In genomic region chr4:76798010-76799007, GRCm38 (mm10) we compare ENCODE assay signal across 12 mouse cellular contexts.
DNase-seq lines count a peak whose midpoint lies in the region; ATAC-seq lines count a peak whose summit lies in the region.
"Had no signal": no experiment of that assay in that cellular context is flagged by ENCODE, and none has a peak within 500 bp of the region (broad histone marks: within the 10 kb centered on the region; RNA-seq: fewer than 3 reads in every experiment).

No protein-coding gene starts in this region.

- no peak overlapping the region for H3K9ac ChIP-seq in forebrain, embryonic 12.5 days
- no peak overlapping the region for H3K9ac ChIP-seq in forebrain, embryonic 16.5 days (replicated peaks; ENCODE audit: low read depth, low read length)
- no peak overlapping the region for H3K9ac ChIP-seq in kidney, embryonic 14.5 days (ENCODE audit: low read depth, low read length)
- no peak overlapping the region for H3K9ac ChIP-seq in midbrain, embryonic 14.5 days (replicated peaks; ENCODE audit: low read length)
- H3K9ac ChIP-seq: liver, embryonic 14.5 days had no signal

- DNase-seq in embryo, embryonic 10 days (ENCODE audit: low spot score) = peak; percentile 12
- DNase-seq in midbrain, embryonic 14.5 days = peak; percentile 38
- DNase-seq in cerebellum, adult 8-10 months = no peak
- no peak for DNase-seq in adrenal gland, adult 18-20 months (ENCODE audit: low spot score in 2 of 2)
- DNase-seq: adrenal gland, postnatal 14 days; gastrocnemius, postnatal 36 days had no signal

- H3K4me2 ChIP-seq in forebrain, embryonic 12.5 days = no peak overlapping the region
- no peak overlapping the region for H3K4me2 ChIP-seq in forebrain, embryonic 16.5 days (ENCODE audit: low read length)
- H3K4me2 ChIP-seq in kidney, embryonic 14.5 days (replicated peaks; ENCODE audit: low read depth, low read length) = no peak overlapping the region
- no peak overlapping the region for H3K4me2 ChIP-seq in midbrain, embryonic 14.5 days (ENCODE audit: low read length)

- no peaks in the 10 kb centered on the region for H3K9me3 ChIP-seq in forebrain, embryonic 12.5 days
- no peaks in the 10 kb centered on the region for H3K9me3 ChIP-seq in forebrain, embryonic 16.5 days (ENCODE audit: control insufficient read depth, low read length)
- H3K9me3 ChIP-seq in kidney, embryonic 14.5 days (ENCODE audit: control insufficient read depth, low read length) = no peaks in the 10 kb centered on the region
- no peaks in the 10 kb centered on the region for H3K9me3 ChIP-seq in midbrain, embryonic 14.5 days (ENCODE audit: control insufficient read depth, low read length)
- H3K9me3 ChIP-seq: limb, embryonic 10.5 days had no signal

- H3K36me3 ChIP-seq in forebrain, embryonic 12.5 days (replicated peaks) = no peaks in the 10 kb centered on the region
- H3K36me3 ChIP-seq in forebrain, embryonic 16.5 days (ENCODE audit: control insufficient read depth, insufficient read depth) = no peaks in the 10 kb centered on the region
- H3K36me3 ChIP-seq in kidney, embryonic 14.5 days (ENCODE audit: control insufficient read depth, insufficient read depth, low read length) = no peaks in the 10 kb centered on the region
- no peaks in the 10 kb centered on the region for H3K36me3 ChIP-seq in midbrain, embryonic 14.5 days (ENCODE audit: control insufficient read depth, insufficient read depth, low read length)
- H3K36me3 ChIP-seq: limb, embryonic 10.5 days had no signal

- WGBS in forebrain, embryonic 12.5 days = 35% methylated on average over 9 of the region's 9 CpGs
- WGBS in forebrain, embryonic 16.5 days = 31% methylated on average over 9 of the region's 9 CpGs
- WGBS in kidney, embryonic 14.5 days = 59% methylated on average over 9 of the region's 9 CpGs
- WGBS in midbrain, embryonic 14.5 days = 24% methylated on average over 9 of the region's 9 CpGs

- no peak overlapping the region for H3K4me3 ChIP-seq in forebrain, embryonic 12.5 days (replicated peaks)
- H3K4me3 ChIP-seq in forebrain, embryonic 16.5 days (replicated peaks; ENCODE audit: low read length) = no peak overlapping the region
- no peak overlapping the region for H3K4me3 ChIP-seq in kidney, embryonic 14.5 days (ENCODE audit: low read length)
- no peak overlapping the region for H3K4me3 ChIP-seq in midbrain, embryonic 14.5 days (replicated peaks; ENCODE audit: low read depth, low read length)
- H3K4me3 ChIP-seq: limb, embryonic 10.5 days had no signal

- no peak overlapping the region for H3K27ac ChIP-seq in forebrain, embryonic 12.5 days
- no peak overlapping the region for H3K27ac ChIP-seq in forebrain, embryonic 16.5 days (ENCODE audit: low read length)
- H3K27ac ChIP-seq in kidney, embryonic 14.5 days (ENCODE audit: low read depth, low read length) = no peak overlapping the region
- H3K27ac ChIP-seq in midbrain, embryonic 14.5 days (replicated peaks; ENCODE audit: low read depth, low read length) = no peak overlapping the region
- H3K27ac ChIP-seq: limb, embryonic 10.5 days; liver, embryonic 14.5 days had no signal

- peak; percentile 65; the same call in 1 of the 2 replicates for ATAC-seq in forebrain, embryonic 12.5 days (ENCODE audit: low FRiP score)
- no peak for ATAC-seq in forebrain, embryonic 16.5 days
- peak; percentile 64; the same call in 1 of the 2 replicates for ATAC-seq in kidney, embryonic 14.5 days (ENCODE audit: low FRiP score, low TSS enrichment)
- ATAC-seq in midbrain, embryonic 14.5 days (ENCODE audit: low FRiP score, low TSS enrichment) = no peak
- no peak for ATAC-seq in monocyte, adult 5-6 weeks (replicated peaks; ENCODE audit: insufficient number of reproducible peaks, low FRiP score, low TSS enrichment, poor library complexity, severe bottlenecking)

- no peaks in the 10 kb centered on the region for H3K27me3 ChIP-seq in forebrain, embryonic 12.5 days
- no peaks in the 10 kb centered on the region for H3K27me3 ChIP-seq in forebrain, embryonic 16.5 days (replicated peaks; ENCODE audit: control insufficient read depth, insufficient read depth, low read length)
- no peaks in the 10 kb centered on the region for H3K27me3 ChIP-seq in kidney, embryonic 14.5 days (ENCODE audit: control insufficient read depth, insufficient read depth, low read length)
- no peaks in the 10 kb centered on the region for H3K27me3 ChIP-seq in midbrain, embryonic 14.5 days (ENCODE audit: control insufficient read depth, insufficient read depth, low read length)

- H3K4me1 ChIP-seq in forebrain, embryonic 12.5 days = peaks cover 8% of the 10 kb centered on the region
- H3K4me1 ChIP-seq in forebrain, embryonic 16.5 days (replicated peaks; ENCODE audit: control insufficient read depth, insufficient read depth, low read length) = peaks cover 5% of the 10 kb centered on the region
- no peaks in the 10 kb centered on the region for H3K4me1 ChIP-seq in kidney, embryonic 14.5 days (ENCODE audit: control insufficient read depth, insufficient read depth, low read length)
- peaks cover 2% of the 10 kb centered on the region; the same call in 1 of the 2 replicates for H3K4me1 ChIP-seq in midbrain, embryonic 14.5 days (ENCODE audit: control insufficient read depth, insufficient read depth, low read length)

Comparison
In these comparisons a context has a peak if more than half of its experiments do, and no peak if none do; other contexts are left out.
1. ATAC-seq: peak in forebrain, embryonic 12.5 days (single experiment) and kidney, embryonic 14.5 days (single experiment); none in forebrain, embryonic 16.5 days (single experiment), midbrain, embryonic 14.5 days (single experiment) and monocyte, adult 5-6 weeks (single experiment).
2. DNase-seq: peak in embryo, embryonic 10 days (single experiment) and midbrain, embryonic 14.5 days (single experiment); none in cerebellum, adult 8-10 months (single experiment) and adrenal gland, adult 18-20 months (0 of 2).